Mouse (Mus musculus) midbrain, embryonic 11.5 days (tissue): Measurements from ENCODE around the gene Lrrc3b. TPM values are rescaled to one million over a fixed set of nuclear protein-coding genes. Genes with fewer than 3 reads are reported as not detected.

Experiments used
- ATAC-seq: fragments of 200-750 bp; cut with Nextera tagmentation; 2 replicates; pipeline ENCODE4 v1.8.0; 2017; ENCODE audit warnings: moderate TSS enrichment, moderate library complexity; ENCODE audit not compliant: low FRiP score
- DNase-seq: peaks from one replicate; pipeline ENCODE4 v3.0.0; 2015; ENCODE audit warnings: low spot score; ENCODE audit errors: missing footprints
- H3K27ac ChIP-seq: fragments of 300-500 bp; sonication (generic); 2 replicates; pipeline ENCODE4 v1.5.1; 2014; ENCODE audit warnings: low read depth, low read length
- H3K27me3 ChIP-seq: fragments of 300-500 bp; sonication (generic); 2 replicates; pipeline ENCODE4 v1.6.1; 2014; ENCODE audit warnings: mild to moderate bottlenecking, low read length, moderate library complexity, mixed read lengths; ENCODE audit not compliant: control insufficient read depth, insufficient read depth
- H3K36me3 ChIP-seq: fragments of 300-500 bp; sonication (generic); 2 replicates; pipeline ENCODE4 v1.6.1; 2014; ENCODE audit warnings: mild to moderate bottlenecking, low read length, moderate library complexity, mixed read lengths; ENCODE audit not compliant: control insufficient read depth, insufficient read depth
- H3K4me1 ChIP-seq: fragments of 300-500 bp; sonication (generic); 2 replicates; pipeline ENCODE4 v1.6.1; 2014; ENCODE audit warnings: low read length; ENCODE audit not compliant: control insufficient read depth, insufficient read depth
- H3K4me2 ChIP-seq: fragments of 300-500 bp; sonication (generic); 2 replicates; pipeline ENCODE4 v1.6.1; 2014; ENCODE audit warnings: mild to moderate bottlenecking, moderate library complexity
- H3K4me3 ChIP-seq: fragments of 300-500 bp; sonication (generic); 2 replicates; pipeline ENCODE4 v1.5.1; 2014; ENCODE audit warnings: low read depth, low read length
- H3K9ac ChIP-seq: fragments of 300-500 bp; sonication (generic); 2 replicates; pipeline ENCODE4 v1.6.1; 2014; ENCODE audit warnings: low read length
- H3K9me3 ChIP-seq: fragments of 300-500 bp; sonication (generic); 2 replicates; pipeline ENCODE4 v1.6.1; 2016; ENCODE audit warnings: low read length; ENCODE audit not compliant: control insufficient read depth
- WGBS: fragments of 180-500 bp; shearing (Covaris S2); extraction: QIAGEN DNeasy Blood & Tissue Kit; methylation state at CpG from one replicate; pipeline ENCODE4 v1.1.7; 2014; 5-methylcytosine and 5-hydroxymethylcytosine counted together
- polyA plus RNA-seq: library from polyadenylated mRNA; unstranded; fragments of >200 nt; fragmentation: Nextera tagmentation; extraction: Ambion mirVana; gene quantifications from 2 replicates; pipeline ENCODE4 v1.2.1, GENCODE M21; 2014

Gene Lrrc3b
- polyA plus RNA-seq, 1 experiment from 2014 or later: 1.9 TPM

DNA sequence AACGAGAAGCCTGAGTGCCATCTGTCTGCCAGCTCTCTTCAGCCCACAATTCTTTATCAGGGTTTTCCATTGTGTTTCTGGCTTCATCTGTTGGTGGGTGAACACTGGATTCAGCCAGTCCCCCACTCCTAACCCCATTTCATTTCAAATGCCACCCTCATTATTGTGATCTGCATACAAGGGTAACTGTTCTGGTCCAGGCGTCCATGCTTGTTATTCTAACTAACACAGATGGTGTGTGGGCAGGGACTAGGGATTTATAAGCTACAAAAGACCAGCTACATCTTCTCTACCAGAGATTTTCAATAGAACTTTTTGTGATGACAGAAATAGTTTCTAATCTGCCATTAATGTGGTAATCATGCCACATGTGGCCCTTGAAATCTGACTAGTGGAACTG lies 130.2 kb downstream of the Lrrc3b start:
- 83% methylated on average over 2 of the region's 2 CpGs for WGBS
- no peak overlapping the region for H3K9ac ChIP-seq
- H3K27me3 ChIP-seq: no peaks in the 10 kb centered on the region
- ATAC-seq: no peak
- no peaks in the 10 kb centered on the region for H3K36me3 ChIP-seq
- DNase-seq: no peak
- no peak overlapping the region for H3K4me3 ChIP-seq
- no peak overlapping the region for H3K27ac ChIP-seq
- H3K4me2 ChIP-seq: no peak overlapping the region
- H3K4me1 ChIP-seq: no peaks in the 10 kb centered on the region
- no peaks in the 10 kb centered on the region for H3K9me3 ChIP-seq
